ENCODE assay signal across 8 mouse cellular contexts in the genomic region with DNA sequence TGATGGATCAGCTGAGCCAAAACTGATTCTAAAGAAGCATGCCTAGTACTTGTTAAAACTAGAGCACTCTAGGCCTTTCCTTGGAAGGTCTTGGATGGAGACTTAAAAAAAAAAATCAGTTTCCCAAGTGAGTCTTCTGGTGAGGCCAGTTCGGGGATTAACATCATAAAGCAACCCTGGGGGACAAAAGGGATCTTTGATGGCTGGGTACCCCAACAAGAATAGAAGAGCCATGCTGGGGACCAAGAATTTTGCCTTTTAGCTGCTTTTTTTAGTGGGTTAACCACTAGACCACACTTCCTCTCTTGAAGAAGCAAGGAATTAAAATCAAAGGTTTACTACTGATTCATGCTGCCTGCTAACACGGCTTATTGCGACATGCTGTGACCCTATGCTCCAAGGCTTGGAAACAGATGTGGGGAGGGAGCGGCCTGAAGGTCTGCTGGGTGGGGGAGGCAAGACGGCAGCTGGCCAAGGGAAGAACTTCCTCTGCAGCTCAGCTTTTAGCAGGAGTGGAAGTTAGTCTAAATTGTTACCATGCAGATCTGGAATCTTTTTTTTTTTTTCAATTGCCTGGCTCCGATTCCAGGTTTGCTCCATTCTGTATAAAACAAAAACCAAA.
DNase-seq lines count a peak whose midpoint lies in the region; ATAC-seq and TF ChIP-seq lines count a peak whose summit lies in the region.

No protein-coding gene starts in this region.

- H3K4me3 ChIP-seq in hindbrain, embryonic 11.5 days (ENCODE audit: low read depth, low read length), result no peak overlapping the region
- no peak overlapping the region for H3K4me3 ChIP-seq in hindbrain, embryonic 16.5 days (ENCODE audit: low read length)
- H3K4me3 ChIP-seq in intestine, embryonic 16.5 days (ENCODE audit: low read length), result no peak overlapping the region
- H3K4me3 ChIP-seq in limb, embryonic 14.5 days (replicated peaks; ENCODE audit: low read length), result no peak overlapping the region

- TF ChIP-seq POLR2A in limb, embryonic 14.5 days (IDR thresholded peaks at IDR 0.05; ENCODE audit: borderline replicate concordance, extremely low read depth, insufficient read depth, insufficient read length), result no peak

- no peak overlapping the region for H3K9ac ChIP-seq in hindbrain, embryonic 11.5 days (ENCODE audit: low read depth, low read length)
- no peak overlapping the region for H3K9ac ChIP-seq in hindbrain, embryonic 16.5 days (ENCODE audit: low read depth, low read length)
- H3K9ac ChIP-seq in intestine, embryonic 16.5 days (ENCODE audit: low read depth, low read length), result no peak overlapping the region
- H3K9ac ChIP-seq in limb, embryonic 14.5 days (ENCODE audit: low read depth, low read length, severe bottlenecking), result no peak overlapping the region

- H3K36me3 ChIP-seq in hindbrain, embryonic 11.5 days (ENCODE audit: control insufficient read depth, insufficient read depth, low read length), result no peaks in the 10 kb centered on the region
- H3K36me3 ChIP-seq in hindbrain, embryonic 16.5 days (ENCODE audit: control insufficient read depth, insufficient read depth, low read length), result no peaks in the 10 kb centered on the region
- no peaks in the 10 kb centered on the region for H3K36me3 ChIP-seq in intestine, embryonic 16.5 days (ENCODE audit: control insufficient read depth, insufficient read depth, low read length)
- H3K36me3 ChIP-seq in limb, embryonic 14.5 days (ENCODE audit: control insufficient read depth, insufficient read depth, low read length), result no peaks in the 10 kb centered on the region

- H3K27ac ChIP-seq in hindbrain, embryonic 11.5 days (ENCODE audit: low read depth, low read length), result no peak overlapping the region
- H3K27ac ChIP-seq in hindbrain, embryonic 16.5 days (ENCODE audit: low read depth, low read length), result no peak overlapping the region
- H3K27ac ChIP-seq in intestine, embryonic 16.5 days (ENCODE audit: low read length), result peak overlapping the region; percentile 65
- peak overlapping the region; percentile 70; the same call in 1 of the 2 replicates for H3K27ac ChIP-seq in limb, embryonic 14.5 days (replicated peaks; ENCODE audit: low read depth, low read length)

- H3K27me3 ChIP-seq in hindbrain, embryonic 11.5 days (ENCODE audit: control insufficient read depth, insufficient read depth, low read length), result no peaks in the 10 kb centered on the region
- no peaks in the 10 kb centered on the region for H3K27me3 ChIP-seq in hindbrain, embryonic 16.5 days (replicated peaks; ENCODE audit: control insufficient read depth, insufficient read depth, low read length)
- no peaks in the 10 kb centered on the region for H3K27me3 ChIP-seq in intestine, embryonic 16.5 days (replicated peaks; ENCODE audit: control insufficient read depth, insufficient read depth, low read length)
- no peaks in the 10 kb centered on the region for H3K27me3 ChIP-seq in limb, embryonic 14.5 days (ENCODE audit: control insufficient read depth, insufficient read depth, low read length)

- peaks cover 3% of the 10 kb centered on the region; the same call in 1 of the 2 replicates for H3K4me1 ChIP-seq in hindbrain, embryonic 11.5 days (replicated peaks; ENCODE audit: control insufficient read depth, insufficient read depth, low read length)
- H3K4me1 ChIP-seq in hindbrain, embryonic 16.5 days (ENCODE audit: control insufficient read depth, insufficient read depth, low read depth, low read length), result no peaks in the 10 kb centered on the region; the same call in 1 of the 2 replicates
- H3K4me1 ChIP-seq in intestine, embryonic 16.5 days (ENCODE audit: control insufficient read depth, insufficient read depth, low read length), result peaks cover 14% of the 10 kb centered on the region
- peaks cover 4% of the 10 kb centered on the region; the same call in 1 of the 2 replicates for H3K4me1 ChIP-seq in limb, embryonic 14.5 days (ENCODE audit: control insufficient read depth, insufficient read depth, low read length)

- H3K9me3 ChIP-seq in hindbrain, embryonic 11.5 days (ENCODE audit: control insufficient read depth, low read length), result no peaks in the 10 kb centered on the region
- no peaks in the 10 kb centered on the region for H3K9me3 ChIP-seq in hindbrain, embryonic 16.5 days (ENCODE audit: control insufficient read depth, low read length)
- no peaks in the 10 kb centered on the region for H3K9me3 ChIP-seq in intestine, embryonic 16.5 days (ENCODE audit: control insufficient read depth, low read length)
- no peaks in the 10 kb centered on the region for H3K9me3 ChIP-seq in limb, embryonic 14.5 days (ENCODE audit: control insufficient read depth, low read length)

- 22% methylated on average over 6 of the region's 6 CpGs for WGBS in hindbrain, embryonic 11.5 days
- WGBS in hindbrain, embryonic 16.5 days, result 21% methylated on average over 6 of the region's 6 CpGs
- WGBS in intestine, embryonic 16.5 days, result 31% methylated on average over 6 of the region's 6 CpGs
- WGBS in limb, embryonic 14.5 days, result 7% methylated on average over 6 of the region's 6 CpGs

- DNase-seq in hindbrain, embryonic 11.5 days (ENCODE audit: low spot score), result peak; percentile 32
- DNase-seq in adipocyte (ENCODE audit: low spot score), result peak; percentile 80
- peak; percentile 82 for DNase-seq in fibroblast of lung, adult 2 months (ENCODE audit: low read depth)
- DNase-seq in limb, embryonic 14.5 days (ENCODE audit: low spot score), result peak; percentile 74
- DNase-seq in ovary, postnatal 14 days (ENCODE audit: low spot score), result peak; percentile 56
- DNase-seq in cerebellum, adult 11-12 months, result no peak

- ATAC-seq in hindbrain, embryonic 11.5 days (ENCODE audit: low FRiP score), result no peak
- no peak for ATAC-seq in hindbrain, embryonic 16.5 days
- peak; percentile 72; the same call in 1 of the 2 replicates for ATAC-seq in intestine, embryonic 16.5 days
- peak; percentile 61; the same call in 1 of the 2 replicates for ATAC-seq in limb, embryonic 14.5 days (ENCODE audit: low FRiP score, low read depth)

- H3K4me2 ChIP-seq in hindbrain, embryonic 11.5 days (replicated peaks; ENCODE audit: low read depth, low read length), result no peak overlapping the region
- no peak overlapping the region for H3K4me2 ChIP-seq in hindbrain, embryonic 16.5 days (ENCODE audit: low read length)
- no peak overlapping the region for H3K4me2 ChIP-seq in intestine, embryonic 16.5 days (ENCODE audit: low read depth, low read length)
- no peak overlapping the region for H3K4me2 ChIP-seq in limb, embryonic 14.5 days (replicated peaks; ENCODE audit: low read depth, low read length, severe bottlenecking)

Comparison
In these comparisons a context has a peak if more than half of its experiments do, and no peak if none do; other contexts are left out.
1. ATAC-seq: peak in intestine, embryonic 16.5 days (single experiment) and limb, embryonic 14.5 days (single experiment); none in hindbrain, embryonic 11.5 days (single experiment) and hindbrain, embryonic 16.5 days (single experiment).
2. H3K27ac ChIP-seq: peak in intestine, embryonic 16.5 days (single experiment) and limb, embryonic 14.5 days (single experiment); none in hindbrain, embryonic 11.5 days (single experiment) and hindbrain, embryonic 16.5 days (single experiment).